Mouse (Mus musculus) MEL (cell line): ENCODE data around the gene Adh4. TPM values are rescaled to one million over a fixed set of nuclear protein-coding genes. Genes with fewer than 3 reads are reported as not detected.
A peak's percentile ranks its signal among the peaks of the same experiment; 100 is the strongest.

Experiments
- DNase-seq: peaks from one replicate; pipeline ENCODE4 v3.0.0; 2011; ENCODE audit warnings: low read depth, low spot score
- H3K27ac ChIP-seq: 2 replicates; pipeline ENCODE4 v1.5.1; 2012; ENCODE audit warnings: low read depth, mild to moderate bottlenecking, control low read depth, low read length, moderate library complexity; ENCODE audit not compliant: control insufficient read depth
- H3K27me3 ChIP-seq, 2 experiments: fragments of 150-350 bp in 1 of 2; sonication (generic) in 1 of 2; 2 replicates each; pipeline ENCODE4 v1.6.1; 2012; ENCODE audit warnings: low read length in 2 of 2, mild to moderate bottlenecking in 2 of 2, improper control_type of control experiment in 1 of 2, moderate library complexity in 1 of 2; ENCODE audit not compliant: insufficient read depth in 2 of 2, control insufficient read depth in 1 of 2
- H3K36me3 ChIP-seq, 2 experiments: 2 replicates each; pipeline ENCODE4 v1.6.1; 2012 to 2014; ENCODE audit warnings: low read length in 2 of 2, improper control_type of control experiment in 1 of 2, inconsistent platforms in 1 of 2, mild to moderate bottlenecking in 1 of 2; ENCODE audit not compliant: insufficient read depth in 2 of 2, control insufficient read depth in 1 of 2
- H3K4me1 ChIP-seq, 2 experiments: fragments of 150-350 bp in 1 of 2; sonication (generic) in 1 of 2; 2 replicates each; pipeline ENCODE4 v1.6.1; 2012; ENCODE audit warnings: low read length in 2 of 2, improper control_type of control experiment in 1 of 2, mild to moderate bottlenecking in 1 of 2; ENCODE audit not compliant: insufficient read depth in 2 of 2, control insufficient read depth in 1 of 2
- H3K4me3 ChIP-seq, 2 experiments: fragments of 150-350 bp in 1 of 2; sonication (generic) in 1 of 2; 2 replicates each; pipeline ENCODE4 v1.5.1; 2012; ENCODE audit warnings: low read depth in 2 of 2, low read length in 2 of 2, mild to moderate bottlenecking in 2 of 2, moderate library complexity in 2 of 2, control low read depth in 1 of 2, improper control_type of control experiment in 1 of 2; ENCODE audit not compliant: control insufficient read depth in 1 of 2, insufficient read depth in 1 of 2
- H3K79me2 ChIP-seq: 2 replicates; pipeline ENCODE4 v1.6.1; 2012; ENCODE audit warnings: mild to moderate bottlenecking, low read length, moderate library complexity; ENCODE audit not compliant: control insufficient read depth, poor library complexity, insufficient read depth
- H3K9ac ChIP-seq: 2 replicates; pipeline ENCODE4 v1.6.1; 2012; ENCODE audit warnings: low read depth, mild to moderate bottlenecking, control low read depth, low read length, moderate library complexity; ENCODE audit not compliant: control insufficient read depth, poor library complexity, severe bottlenecking
- H3K9me3 ChIP-seq: fragments of 150-350 bp; sonication (generic); replicated peaks from 2 replicates; pipeline ENCODE4 v1.6.1; 2012; ENCODE audit warnings: mild to moderate bottlenecking, low read length, improper control_type of control experiment, moderate library complexity; ENCODE audit not compliant: insufficient read depth
- CHD2 ChIP-seq: IDR thresholded peaks from 2 replicates; pipeline ENCODE4 v1.6.1; 2011; ENCODE audit warnings: low read length, improper control_type of control experiment
- CTCF ChIP-seq, 3 experiments: IDR thresholded peaks in 2 of 3; conservative IDR thresholded peaks in 1 of 3; 2 replicates each; pipeline ENCODE4 v1.5.1; 2011 to 2012; ENCODE audit warnings: low read length in 3 of 3, low read depth in 2 of 3, mild to moderate bottlenecking in 2 of 3, improper control_type of control experiment in 1 of 3, inconsistent platforms in 1 of 3, mixed read lengths in 1 of 3, moderate library complexity in 1 of 3; ENCODE audit not compliant: control insufficient read depth in 1 of 3, insufficient read depth in 1 of 3, poor library complexity in 1 of 3, severe bottlenecking in 1 of 3
- E2F4 ChIP-seq: IDR thresholded peaks from 2 replicates; pipeline ENCODE4 v1.6.1; 2011; ENCODE audit warnings: low read depth, low read length, improper control_type of control experiment, borderline replicate concordance
- ELF1 ChIP-seq: IDR thresholded peaks from 2 replicates; pipeline ENCODE4 v1.6.1; 2014; ENCODE audit warnings: low read depth, mild to moderate bottlenecking, inconsistent platforms, low read length, improper control_type of control experiment, moderate library complexity
- EP300 ChIP-seq, 2 experiments: IDR thresholded peaks; 2 replicates each; pipeline ENCODE4 v1.6.1; 2011; ENCODE audit warnings: improper control_type of control experiment in 2 of 2, low read length in 2 of 2, low read depth in 1 of 2, mild to moderate bottlenecking in 1 of 2
- GABPA ChIP-seq: IDR thresholded peaks from 2 replicates; pipeline ENCODE4 v1.6.1; 2012; ENCODE audit warnings: low read depth, mild to moderate bottlenecking, inconsistent platforms, low read length, improper control_type of control experiment, moderate library complexity
- GATA1 ChIP-seq: IDR thresholded peaks from 2 replicates; pipeline ENCODE4 v1.6.1; 2011; ENCODE audit warnings: low read depth, low read length, improper control_type of control experiment
- JUND ChIP-seq: IDR thresholded peaks from 2 replicates; pipeline ENCODE4 v1.6.1; 2011; ENCODE audit warnings: low read depth, mild to moderate bottlenecking, improper control_type of control experiment, low read length
- KAT2A ChIP-seq: conservative IDR thresholded peaks from 2 replicates; pipeline ENCODE4 v1.6.1; 2012; ENCODE audit warnings: low read depth, low read length, improper control_type of control experiment, inconsistent platforms
- MAZ ChIP-seq: IDR thresholded peaks from 2 replicates; pipeline ENCODE4 v1.6.1; 2012; ENCODE audit warnings: low read depth, mild to moderate bottlenecking, inconsistent platforms, low read length, improper control_type of control experiment
- MXI1 ChIP-seq: IDR thresholded peaks from 2 replicates; pipeline ENCODE4 v1.6.1; 2011; ENCODE audit warnings: mild to moderate bottlenecking, low read depth, low read length, improper control_type of control experiment
- MYB ChIP-seq: IDR thresholded peaks from 2 replicates; pipeline ENCODE4 v1.6.1; 2011; ENCODE audit warnings: mild to moderate bottlenecking, low read depth, low read length, improper control_type of control experiment
- MYC ChIP-seq: IDR thresholded peaks from 2 replicates; pipeline ENCODE4 v1.6.1; 2011; ENCODE audit warnings: low read depth, mild to moderate bottlenecking, low read length, improper control_type of control experiment, moderate library complexity
- NRF1 ChIP-seq: IDR thresholded peaks from 2 replicates; pipeline ENCODE4 v1.6.1; 2014; ENCODE audit warnings: low read depth, mild to moderate bottlenecking, inconsistent platforms, low read length, improper control_type of control experiment, moderate library complexity; ENCODE audit not compliant: poor library complexity, insufficient read depth, severe bottlenecking
- POLR2AphosphoS2 ChIP-seq: IDR thresholded peaks from 2 replicates; pipeline ENCODE4 v1.6.1; 2011; ENCODE audit warnings: low read length, improper control_type of control experiment
- SIN3A ChIP-seq: IDR thresholded peaks from 2 replicates; pipeline ENCODE4 v1.6.1; 2012; ENCODE audit warnings: low read length, improper control_type of control experiment, inconsistent platforms
- SMC3 ChIP-seq: IDR thresholded peaks from 2 replicates; pipeline ENCODE4 v1.6.1; 2011; ENCODE audit warnings: low read depth, low read length, improper control_type of control experiment
- TBP ChIP-seq: IDR thresholded peaks from 2 replicates; pipeline ENCODE4 v1.8.0; 2011; ENCODE audit warnings: low read depth, low read length, improper control_type of control experiment
- UBTF ChIP-seq: IDR thresholded peaks from 2 replicates; pipeline ENCODE4 v1.6.1; 2012; ENCODE audit warnings: low read depth, mild to moderate bottlenecking, inconsistent platforms, low read length, improper control_type of control experiment, moderate library complexity, borderline replicate concordance; ENCODE audit not compliant: insufficient read depth
- USF1 ChIP-seq: IDR thresholded peaks from 2 replicates; pipeline ENCODE4 v1.6.1; 2014; ENCODE audit warnings: low read depth, mild to moderate bottlenecking, inconsistent platforms, low read length, improper control_type of control experiment, moderate library complexity
- USF2 ChIP-seq, 2 experiments: IDR thresholded peaks; 2 replicates each; pipeline ENCODE4 v1.6.1; 2011 to 2012; ENCODE audit warnings: improper control_type of control experiment in 2 of 2, low read length in 2 of 2, borderline replicate concordance in 1 of 2, inconsistent platforms in 1 of 2, low read depth in 1 of 2, mild to moderate bottlenecking in 1 of 2; ENCODE audit not compliant: insufficient read depth in 1 of 2
- ZC3H11A ChIP-seq: IDR thresholded peaks from 2 replicates; pipeline ENCODE4 v1.6.1; 2012; ENCODE audit warnings: low read depth, mild to moderate bottlenecking, inconsistent platforms, low read length, improper control_type of control experiment
- ZKSCAN1 ChIP-seq: IDR thresholded peaks from 2 replicates; pipeline ENCODE4 v1.6.1; 2012; ENCODE audit warnings: low read depth, mild to moderate bottlenecking, inconsistent platforms, low read length, improper control_type of control experiment, moderate library complexity
- ZMIZ1 ChIP-seq: IDR thresholded peaks from 2 replicates; pipeline ENCODE4 v1.6.1; 2012; ENCODE audit warnings: low read depth, mild to moderate bottlenecking, inconsistent platforms, low read length, improper control_type of control experiment, moderate library complexity
- polyA plus RNA-seq, 2 experiments: library from polyadenylated mRNA; stranded (reverse) in 1 of 2; unstranded in 1 of 2; fragments of >175 nt in 1 of 2; fragments of >200 nt in 1 of 2; gene quantifications; 2 replicates each; pipeline versions ENCODE4 v1.2.1 to v1.2.4; 2012; ENCODE audit warnings: low replicate concordance in 2 of 2, low read depth in 1 of 2; ENCODE audit not compliant: insufficient read length in 2 of 2, insufficient read depth in 1 of 2, missing spikeins in 1 of 2
- total RNA-seq: library from RNA; depleted of rRNA; stranded (reverse); fragments of 300-350 nt; gene quantifications from 2 replicates; pipeline ENCODE4 v1.2.3, GENCODE M21; 2012; rRNA removed

The Adh4 gene
- total RNA-seq (not detected in 2 replicates), polyA plus RNA-seq (not detected)

GRCm38 (mm10) chr3:138415121-138415690 is at the start of gene Adh4:
Gene Adh4, plus strand, starts transcription at chr3:138415466.
- TF ChIP-seq MYC (no peak), KAT2A (no peak), SIN3A (no peak), E2F4 (no peak), ELF1 (no peak)
- TF ChIP-seq, all 39 proteins: peak for 0
- Histone ChIP-seq H3K4me1 (no peaks in the 10 kb centered on the region), H3K9me3 (no peaks in the 10 kb centered on the region), H3K9ac (0 out of 2 replicates have a peak within 1 kb of the TSS, but pooled peaks have one; percentile 9), H3K36me3 (no peaks in the 10 kb centered on the region), H3K79me2 (no peaks in the 10 kb centered on the region), H3K27ac (no peak within 1 kb of the TSS), H3K27me3 (peaks cover 15 to 23% of the 10 kb centered on the region in 2 experiments), H3K4me3 (peak within 1 kb of the TSS; percentile 22 to 39; a peak in 2 of 4 replicates)
- peak; percentile 38 for DNase-seq

GRCm38 (mm10) chr3:138366181-138366580 is 49.1 kb upstream of the Adh4 start:
- Histone ChIP-seq H3K79me2 (no peaks in the 10 kb centered on the region), H3K9me3 (no peaks in the 10 kb centered on the region), H3K4me1 (no peaks in the 10 kb centered on the region), H3K27me3 (peaks cover 5 to 14% of the 10 kb centered on the region in 2 experiments; a peak in 3 of 4 replicates), H3K9ac (no peak overlapping the region), H3K36me3 (no peaks in the 10 kb centered on the region), H3K27ac (no peak overlapping the region), H3K4me3 (no peak overlapping the region)
- TF ChIP-seq E2F4 (no peak), EP300 (IDR thresholded peaks at IDR 0.05; ENCODE audit: low read depth in 1 of 2, low read length in 2 of 2) (no peak), UBTF (no peak), ZKSCAN1 (no peak), POLR2AphosphoS2 (no peak), ZMIZ1 (no peak), SIN3A (no peak), CTCF (IDR thresholded peaks at IDR 0.05 in 2 of 3, conservative IDR thresholded peaks at IDR 0.05 in 1 of 3; ENCODE audit: control insufficient read depth in 1 of 3, insufficient read depth in 1 of 3, low read depth in 2 of 3, low read length in 3 of 3, poor library complexity in 1 of 3, severe bottlenecking in 1 of 3) (no peak), SMC3 (no peak), CHD2 (no peak)
- no peak for DNase-seq

- H3K27me3 ChIP-seq: peaks cover 2 to 4% of the 10 kb centered on the region in 2 experiments; a peak in 3 of 4 replicates
- H3K27ac ChIP-seq: no peak overlapping the region
- no peaks in the 10 kb centered on the region for H3K36me3 ChIP-seq
- H3K4me3 ChIP-seq: no peak overlapping the region
- no peaks in the 10 kb centered on the region for H3K4me1 ChIP-seq
- no peaks in the 10 kb centered on the region for H3K9me3 ChIP-seq
- H3K79me2 ChIP-seq: no peaks in the 10 kb centered on the region
- no peak for DNase-seq
- TF ChIP-seq USF2 (IDR thresholded peaks at IDR 0.05; ENCODE audit: borderline replicate concordance in 1 of 2, insufficient read depth in 1 of 2, low read depth in 1 of 2, low read length in 2 of 2) (no peak), MXI1 (no peak), MYC (no peak), GATA1 (no peak), KAT2A (no peak), JUND (no peak), GABPA (no peak), NRF1 (no peak), MAZ (no peak), ELF1 (no peak), USF1 (no peak), MYB (no peak), CHD2 (no peak), TBP (no peak), ZC3H11A (no peak)
- TF ChIP-seq, all 39 proteins: peak for 0
- no peak overlapping the region for H3K9ac ChIP-seq
Measured at GRCm38 (mm10) chr3:138369546-138369945, 45.7 kb upstream of the Adh4 start.
